Mouse (Mus musculus): ENCODE data around the gene 1700023F06Rik.

DNA sequence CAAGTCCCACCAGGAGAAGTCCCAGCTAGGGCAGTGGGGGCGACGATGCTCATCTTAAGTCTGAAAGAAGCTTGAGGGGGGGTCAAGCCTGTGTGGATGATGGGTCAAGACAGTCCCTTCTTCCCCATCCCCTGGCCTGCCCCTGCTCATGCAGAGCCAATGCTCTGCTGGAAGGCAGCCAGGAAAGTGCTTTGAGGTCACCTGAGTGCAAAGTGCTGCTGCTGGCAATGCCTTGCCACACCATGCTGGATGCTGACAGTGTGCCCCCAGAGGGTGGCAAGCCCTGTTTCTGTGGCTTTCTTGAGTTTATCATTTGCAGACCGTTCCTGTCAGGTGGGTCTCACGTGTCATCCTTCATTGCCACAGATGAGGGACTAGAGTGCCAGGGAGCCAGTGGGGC, 11.6 kb upstream of the 1700023F06Rik start:
- TF ChIP-seq MAFK (IDR thresholded peaks at IDR 0.05; ENCODE audit: insufficient read depth, low read depth, low read length) (no peak), CHD2 (IDR thresholded peaks at IDR 0.05; ENCODE audit: low read depth, low read length) (no peak), ZC3H11A (IDR thresholded peaks at IDR 0.05; ENCODE audit: borderline replicate concordance, low read depth, low read length) (no peak), ZNF384 (IDR thresholded peaks at IDR 0.05; ENCODE audit: low read depth, low read length) (no peak)

All from ES-E14 (cell line).